Mouse (Mus musculus): ENCODE results near the gene Mettl2.

The Mettl2 gene

GRCm38 (mm10) chr11:105152357-105152899 is 26.2 kb downstream of the Mettl2 start:
- no peak for DNase-seq (ENCODE audit: inconsistent ontology term)

GRCm38 (mm10) chr11:105153068-105153833 is 27.0 kb downstream of the Mettl2 start:
- peak; percentile 84 for DNase-seq (ENCODE audit: inconsistent ontology term)

- no peak for DNase-seq (ENCODE audit: inconsistent ontology term)
Observed at GRCm38 (mm10) chr11:105155915-105156314, 29.7 kb downstream of the Mettl2 start.

- no peak for DNase-seq (ENCODE audit: inconsistent ontology term)
Observed at GRCm38 (mm10) chr11:105156748-105157267, 30.6 kb downstream of the Mettl2 start.

- no peak for DNase-seq (ENCODE audit: inconsistent ontology term)
Observed at GRCm38 (mm10) chr11:105158047-105158446, 31.8 kb downstream of the Mettl2 start.

- peak; percentile 77 for DNase-seq (ENCODE audit: inconsistent ontology term)
Observed at GRCm38 (mm10) chr11:105159673-105160360, 33.6 kb downstream of the Mettl2 start.

- DNase-seq (ENCODE audit: inconsistent ontology term): no peak
Observed at GRCm38 (mm10) chr11:105161411-105161810, 35.2 kb downstream of the Mettl2 start.

GRCm38 (mm10) chr11:105164516-105165510 is 38.6 kb downstream of the Mettl2 start:
- DNase-seq (ENCODE audit: inconsistent ontology term): no peak

GRCm38 (mm10) chr11:105166780-105167179 is 40.6 kb downstream of the Mettl2 start:
- no peak for DNase-seq (ENCODE audit: inconsistent ontology term)

GRCm38 (mm10) chr11:105178516-105178915 is 52.3 kb downstream of the Mettl2 start, which contains the start of gene Tlk2:
Tlk2 (plus strand) TSS chr11:105178807.
- no peak for DNase-seq (ENCODE audit: inconsistent ontology term)

- no peak for DNase-seq (ENCODE audit: inconsistent ontology term)
Observed at GRCm38 (mm10) chr11:105179523-105179922, 53.3 kb downstream of the Mettl2 start.

GRCm38 (mm10) chr11:105180471-105181091 is 54.4 kb downstream of the Mettl2 start:
- peak; percentile 24 for DNase-seq (ENCODE audit: inconsistent ontology term)

GRCm38 (mm10) chr11:105181126-105181637 is 55.0 kb downstream of the Mettl2 start:
- peak; percentile 96 for DNase-seq (ENCODE audit: inconsistent ontology term)

- peak; percentile 58 for DNase-seq (ENCODE audit: inconsistent ontology term)
Observed at GRCm38 (mm10) chr11:105181689-105182460, 55.6 kb downstream of the Mettl2 start.

GRCm38 (mm10) chr11:105182461-105182855 is 56.2 kb downstream of the Mettl2 start:
- no peak for DNase-seq (ENCODE audit: inconsistent ontology term)

GRCm38 (mm10) chr11:105184678-105185077 is 58.5 kb downstream of the Mettl2 start:
- DNase-seq (ENCODE audit: inconsistent ontology term): no peak
